Comparison of ENCODE assay signal across 9 mouse cellular contexts in the genomic region with DNA sequence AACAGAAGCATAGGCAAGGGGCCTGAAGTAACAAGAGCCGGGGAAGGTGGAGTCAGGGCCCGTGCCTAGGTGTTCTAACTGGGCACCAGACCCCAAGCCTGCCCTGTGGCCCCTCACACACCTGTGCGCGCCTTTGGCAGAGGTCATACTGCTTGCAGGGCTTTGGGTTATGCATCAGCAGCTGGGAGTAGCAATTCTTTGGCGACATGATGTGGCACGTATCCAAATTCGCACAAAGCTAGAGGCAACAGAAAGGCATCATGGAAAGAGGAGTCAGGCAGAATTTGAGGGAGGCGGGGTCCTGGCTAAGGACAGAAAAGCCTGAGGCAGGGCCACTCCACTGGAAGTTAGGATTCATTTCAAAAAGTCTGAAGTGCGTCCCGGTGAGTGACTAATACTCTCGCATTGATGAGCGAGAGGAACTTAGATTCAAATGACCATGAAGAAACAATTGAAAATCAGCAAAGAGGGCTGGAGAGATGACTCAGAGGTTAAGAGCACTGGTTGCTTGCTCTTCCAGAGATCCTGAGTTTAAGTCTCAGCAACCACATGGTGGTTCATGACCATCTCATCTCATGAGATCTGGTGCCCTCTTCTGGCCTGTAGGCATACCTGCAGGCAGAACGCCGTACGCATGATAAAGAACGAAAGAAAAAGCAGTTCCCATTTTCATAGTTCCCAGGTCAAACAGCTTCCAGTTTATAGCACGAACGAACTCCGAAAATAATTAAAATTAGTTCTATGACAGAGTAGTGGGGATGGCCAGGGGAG. TPM values are rescaled to one million over a fixed set of nuclear protein-coding genes. Genes with fewer than 3 reads are reported as not detected.
DNase-seq lines count a peak whose midpoint lies in the region; TF ChIP-seq lines count a peak whose summit lies in the region.
"Had no signal": no experiment of that assay in that cellular context is flagged by ENCODE, and none has a peak within 500 bp of the region (broad histone marks: within the 10 kb centered on the region; RNA-seq: fewer than 3 reads in every experiment).

No protein-coding gene starts in this region.

- H3K4me3 ChIP-seq in gastrocnemius, adult 2 months, result peak overlapping the region; percentile 58
- peak overlapping the region; percentile 73 for H3K4me3 ChIP-seq in bone marrow macrophage, adult 2 months (ENCODE audit: insufficient read depth, low read length)
- H3K4me3 ChIP-seq in embryonic fibroblast, embryonic 13.5 days (ENCODE audit: insufficient read depth, low read length), result no peak overlapping the region
- peak overlapping the region; percentile 93 for H3K4me3 ChIP-seq in macrophage (ENCODE audit: inconsistent target)
- H3K4me3 ChIP-seq in spleen, adult 2 months (ENCODE audit: extremely low read depth, insufficient read depth, insufficient read length), result peak overlapping the region; percentile 71

- intact Hi-C loops in gastrocnemius, adult 2 months (cut with DNase I), result loop anchor here (1.0 to 2.0 kb wide), 2 partner anchors 75 to 132 kb away; no protein-coding TSS in a partner anchor

- H3K27me3 ChIP-seq in spleen, adult 2 months (ENCODE audit: control insufficient read depth, insufficient read depth, low read length), result no peaks in the 10 kb centered on the region

- peak; percentile 97 for TF ChIP-seq CTCF in gastrocnemius, adult 2 months (IDR thresholded peaks at IDR 0.05)
- TF ChIP-seq CTCF in bone marrow macrophage, adult 2 months (IDR thresholded peaks at IDR 0.05; ENCODE audit: low read depth, low read length), result no peak
- peak; percentile 89 for TF ChIP-seq CTCF in embryonic fibroblast, embryonic 13.5 days (IDR thresholded peaks at IDR 0.05; ENCODE audit: borderline replicate concordance, insufficient read depth, low read length)
- TF ChIP-seq CTCF in spleen, adult 2 months (IDR thresholded peaks at IDR 0.05; ENCODE audit: extremely low read depth, insufficient read depth, insufficient read length, insufficient replicate concordance), result peak; percentile 77; the same call in 1 of the 2 replicates

- H3K27ac ChIP-seq in gastrocnemius, adult 2 months, result peak overlapping the region; percentile 29; the same call in 1 of the 2 replicates
- peak overlapping the region; percentile 28 for H3K27ac ChIP-seq in bone marrow macrophage, adult 2 months (ENCODE audit: insufficient read depth, low read depth, low read length)
- H3K27ac ChIP-seq in embryonic fibroblast, embryonic 13.5 days (ENCODE audit: insufficient read depth, low read length), result no peak overlapping the region; the same call in 1 of the 2 replicates
- peak overlapping the region; percentile 94 for H3K27ac ChIP-seq in macrophage
- peak overlapping the region; percentile 18 for H3K27ac ChIP-seq in spleen, adult 2 months (ENCODE audit: insufficient read depth, low read length)

- no peak for TF ChIP-seq POLR2A in bone marrow macrophage, adult 2 months (IDR thresholded peaks at IDR 0.05; ENCODE audit: borderline replicate concordance, low read depth, low read length)
- 0 out of 2 replicates have a peak, but pooled peaks have one; percentile 30 for TF ChIP-seq POLR2A in embryonic fibroblast, embryonic 13.5 days (IDR thresholded peaks at IDR 0.05; ENCODE audit: low read depth, low read length)
- TF ChIP-seq POLR2A in spleen, adult 2 months (IDR thresholded peaks at IDR 0.05; ENCODE audit: low read depth, low read length), result no peak

- peak; percentile 67 for DNase-seq in gastrocnemius, adult 2 months
- DNase-seq in gastrocnemius, adult 8-10 months (ENCODE audit: low spot score in 2 of 2), result no peak
- DNase-seq in heart, postnatal 4 days, result peak; percentile 77
- peak; percentile 70 to 79 for DNase-seq in layer of hippocampus, postnatal 10 days (ENCODE audit: low spot score in 2 of 2)
- DNase-seq in spleen, adult 2 months (ENCODE audit: low read depth in 1 of 2, low spot score in 2 of 2), result peak; percentile 71 to 74

- peaks cover 17% of the 10 kb centered on the region for H3K4me1 ChIP-seq in bone marrow macrophage, adult 2 months (ENCODE audit: control insufficient read depth, insufficient read depth, low read length)
- H3K4me1 ChIP-seq in embryonic fibroblast, embryonic 13.5 days (ENCODE audit: control insufficient read depth, insufficient read depth, low read length), result peaks cover 5% of the 10 kb centered on the region; the same call in 1 of the 2 replicates
- peaks cover 14% of the 10 kb centered on the region; the same call in 1 of the 2 replicates for H3K4me1 ChIP-seq in spleen, adult 2 months (ENCODE audit: control insufficient read depth, insufficient read depth, insufficient read length)

- 43% methylated on average over 19 of the region's 19 CpGs for WGBS in macrophage (ENCODE audit: missing documents)
- 50% methylated on average over 19 of the region's 19 CpGs for WGBS in spleen, adult 2 months

- peaks cover 27% of the 10 kb centered on the region for H3K79me2 ChIP-seq in macrophage (ENCODE audit: inconsistent target)

- peaks cover 73% of the 10 kb centered on the region for H3K36me3 ChIP-seq in macrophage (ENCODE audit: inconsistent target)
- peaks cover 20% of the 10 kb centered on the region for H3K36me3 ChIP-seq in spleen, adult 2 months (ENCODE audit: control insufficient read depth, insufficient read depth, low read length)

RNA-seq across cellular contexts. Expression of a gene that starts 1.8 kb away (rescaled TPM):
- under 1 TPM; 0.38 to 0.39 TPM for total RNA-seq in gastrocnemius, adult 2 months (2021)
- under 1 TPM; 0.27 to 0.70 (median 0.28) TPM for total RNA-seq in gastrocnemius, adult 8-10 months (2022)
- 58.8 and 58.9 TPM in 2 replicates for polyA plus RNA-seq in bone marrow macrophage, adult 2 months (2012; ENCODE audit: insufficient read depth, insufficient read length, missing spikeins)
- polyA plus RNA-seq in embryonic fibroblast, embryonic 13.5 days (2011; ENCODE audit: insufficient read length, low read depth, missing spikeins), result 3.5 and 7.8 TPM in 2 replicates
- under 1 TPM; 0.62 to 0.83 TPM for total RNA-seq in heart, postnatal 4 days (2021)
- 1 to 10 TPM; 1.2 to 1.9 TPM for total RNA-seq in layer of hippocampus, postnatal 10 days (2021)
- total RNA-seq in macrophage (2018; cell fraction: chromatin; rRNA removed), result 100 to 1,000 TPM; 134 to 515 (median 340) TPM
- 100 to 1,000 TPM in 13 of 26 experiments, 10 to 100 TPM in 13; 58.7 to 198 (median 123) TPM for total RNA-seq in macrophage (2018; cell fraction: cytosol; rRNA removed)
- total RNA-seq in macrophage (2018; cell fraction: nucleus; rRNA removed), result 100 to 1,000 TPM; 150 to 535 (median 277) TPM
- polyA plus RNA-seq in macrophage (2018), result 42.8 to 129 TPM (median 87.0 TPM) in 3 replicates
- polyA plus RNA-seq in spleen, adult 2 months (2012; rRNA removed), result 15.1 and 17.6 TPM in 2 replicates

RNA-seq across cellular contexts. Expression of a gene that starts 10.0 kb away (rescaled TPM):
- total RNA-seq in gastrocnemius, adult 2 months (2021), result 10 to 100 TPM; 11.9 to 12.1 TPM
- total RNA-seq in gastrocnemius, adult 8-10 months (2022), result 10 to 100 TPM in 2 of 4 experiments, 1 to 10 TPM in 2; 9.0 to 11.1 (median 10.1) TPM
- 18.8 and 18.9 TPM in 2 replicates for polyA plus RNA-seq in bone marrow macrophage, adult 2 months (2012; ENCODE audit: insufficient read depth, insufficient read length, missing spikeins)
- 31.1 and 34.1 TPM in 2 replicates for polyA plus RNA-seq in embryonic fibroblast, embryonic 13.5 days (2011; ENCODE audit: insufficient read length, low read depth, missing spikeins)
- total RNA-seq in heart, postnatal 4 days (2021), result 10 to 100 TPM; 17.5 to 18.0 TPM
- total RNA-seq in layer of hippocampus, postnatal 10 days (2021), result 10 to 100 TPM; 61.6 to 66.2 TPM
- 10 to 100 TPM; 35.6 to 91.5 (median 59.1) TPM for total RNA-seq in macrophage (2018; cell fraction: chromatin; rRNA removed)
- 10 to 100 TPM; 11.8 to 23.7 (median 19.2) TPM for total RNA-seq in macrophage (2018; cell fraction: cytosol; rRNA removed)
- total RNA-seq in macrophage (2018; cell fraction: nucleus; rRNA removed), result 10 to 100 TPM; 16.9 to 85.9 (median 40.5) TPM
- polyA plus RNA-seq in macrophage (2018), result 22.4 to 41.0 TPM (median 23.3 TPM) in 3 replicates
- polyA plus RNA-seq in spleen, adult 2 months (2012; rRNA removed), result 31.1 and 39.0 TPM in 2 replicates

RNA-seq across cellular contexts. Expression of a gene that starts 10.0 kb away (rescaled TPM):
- total RNA-seq in gastrocnemius, adult 2 months (2021), result under 1 TPM in 1 of 2 experiments, not detected in 1; 0.39 TPM
- total RNA-seq in gastrocnemius, adult 8-10 months (2022), result under 1 TPM in 2 of 4 experiments, not detected in 2; 0.11 to 0.58 TPM
- polyA plus RNA-seq in bone marrow macrophage, adult 2 months (2012; ENCODE audit: insufficient read depth, insufficient read length, missing spikeins), result not detected in 2 replicates
- 1.1 TPM in 1 of 2 replicates, not detected in the other for polyA plus RNA-seq in embryonic fibroblast, embryonic 13.5 days (2011; ENCODE audit: insufficient read length, low read depth, missing spikeins)
- under 1 TPM; 0.56 to 0.60 TPM for total RNA-seq in heart, postnatal 4 days (2021)
- under 1 TPM; 0.54 to 0.57 TPM for total RNA-seq in layer of hippocampus, postnatal 10 days (2021)
- 1 to 10 TPM in 3 of 26 experiments, under 1 TPM in 2, not detected in 21; 0.49 to 3.0 (median 1.0) TPM for total RNA-seq in macrophage (2018; cell fraction: chromatin; rRNA removed)
- total RNA-seq in macrophage (2018; cell fraction: cytosol; rRNA removed), result 1 to 10 TPM in 10 of 26 experiments, under 1 TPM in 16; 0.26 to 2.0 (median 0.87) TPM
- total RNA-seq in macrophage (2018; cell fraction: nucleus; rRNA removed), result 1 to 10 TPM in 7 of 26 experiments, under 1 TPM in 9, not detected in 10; 0.17 to 2.5 (median 0.95) TPM
- polyA plus RNA-seq in macrophage (2018), result 0.14 to 1.2 TPM (median 0.57 TPM) in 3 replicates
- 0.50 and 0.60 TPM in 2 replicates for polyA plus RNA-seq in spleen, adult 2 months (2012; rRNA removed)

RNA-seq across cellular contexts. Expression of a gene that starts 11.4 kb away (rescaled TPM):
- total RNA-seq in gastrocnemius, adult 2 months (2021), result not detected
- total RNA-seq in gastrocnemius, adult 8-10 months (2022), result not detected
- polyA plus RNA-seq in bone marrow macrophage, adult 2 months (2012; ENCODE audit: insufficient read depth, insufficient read length, missing spikeins), result not detected in 2 replicates
- not detected in 2 replicates for polyA plus RNA-seq in embryonic fibroblast, embryonic 13.5 days (2011; ENCODE audit: insufficient read length, low read depth, missing spikeins)
- not detected for total RNA-seq in heart, postnatal 4 days (2021)
- total RNA-seq in layer of hippocampus, postnatal 10 days (2021), result not detected
- 1 to 10 TPM in 6 of 26 experiments, not detected in 20; 1.5 to 3.3 (median 1.7) TPM for total RNA-seq in macrophage (2018; cell fraction: chromatin; rRNA removed)
- total RNA-seq in macrophage (2018; cell fraction: cytosol; rRNA removed), result under 1 TPM in 10 of 26 experiments, not detected in 16; 0.25 to 0.92 (median 0.34) TPM
- 1 to 10 TPM in 8 of 26 experiments, under 1 TPM in 1, not detected in 17; 0.99 to 5.3 (median 3.1) TPM for total RNA-seq in macrophage (2018; cell fraction: nucleus; rRNA removed)
- not detected in 3 replicates for polyA plus RNA-seq in macrophage (2018)
- 0.36 TPM in 1 of 2 replicates, not detected in the other for polyA plus RNA-seq in spleen, adult 2 months (2012; rRNA removed)
- total RNA-seq: adrenal gland, adult 18-20 months had no signal

RNA-seq across cellular contexts. Expression of a gene that starts 35.7 kb away (rescaled TPM):
- total RNA-seq in gastrocnemius, adult 2 months (2021), result 10 to 100 TPM; 37.6 to 40.9 TPM
- total RNA-seq in gastrocnemius, adult 8-10 months (2022), result 10 to 100 TPM; 41.4 to 50.9 (median 42.2) TPM
- 269 and 300 TPM in 2 replicates for polyA plus RNA-seq in bone marrow macrophage, adult 2 months (2012; ENCODE audit: insufficient read depth, insufficient read length, missing spikeins)
- polyA plus RNA-seq in embryonic fibroblast, embryonic 13.5 days (2011; ENCODE audit: insufficient read length, low read depth, missing spikeins), result 163 and 168 TPM in 2 replicates
- 10 to 100 TPM; 78.8 to 83.6 TPM for total RNA-seq in heart, postnatal 4 days (2021)
- total RNA-seq in layer of hippocampus, postnatal 10 days (2021), result 100 to 1,000 TPM; 152 to 165 TPM
- 100 to 1,000 TPM in 1 of 26 experiments, 10 to 100 TPM in 25; 39.2 to 102 (median 64.6) TPM for total RNA-seq in macrophage (2018; cell fraction: chromatin; rRNA removed)
- total RNA-seq in macrophage (2018; cell fraction: cytosol; rRNA removed), result 100 to 1,000 TPM; 286 to 464 (median 359) TPM
- 100 to 1,000 TPM in 24 of 26 experiments, 10 to 100 TPM in 2; 81.7 to 239 (median 158) TPM for total RNA-seq in macrophage (2018; cell fraction: nucleus; rRNA removed)
- 348 to 578 TPM (median 378 TPM) in 3 replicates for polyA plus RNA-seq in macrophage (2018)
- polyA plus RNA-seq in spleen, adult 2 months (2012; rRNA removed), result 183 and 200 TPM in 2 replicates

Comparison
In these comparisons a context has a peak if more than half of its experiments do, and no peak if none do; other contexts are left out.
1. DNase-seq: peak in gastrocnemius, adult 2 months (single experiment), heart, postnatal 4 days (single experiment), layer of hippocampus, postnatal 10 days (2 of 2) and spleen, adult 2 months (2 of 2); none in gastrocnemius, adult 8-10 months (0 of 2).